Mouse (Mus musculus) embryonic fibroblast, embryonic 13.5 days (primary cell): ENCODE data around the gene Ttc28.

ENCODE experiments used
- CTCF ChIP-seq: IDR thresholded peaks from 2 replicates; pipeline ENCODE4 v1.5.1; 2011; ENCODE audit warnings: mild to moderate bottlenecking, control low read depth, low read length, moderate library complexity, borderline replicate concordance; ENCODE audit not compliant: insufficient read depth
- POLR2A ChIP-seq: IDR thresholded peaks from 2 replicates; pipeline ENCODE4 v1.6.1; 2011; ENCODE audit warnings: low read depth, mild to moderate bottlenecking, control low read depth, low read length, moderate library complexity

DNA sequence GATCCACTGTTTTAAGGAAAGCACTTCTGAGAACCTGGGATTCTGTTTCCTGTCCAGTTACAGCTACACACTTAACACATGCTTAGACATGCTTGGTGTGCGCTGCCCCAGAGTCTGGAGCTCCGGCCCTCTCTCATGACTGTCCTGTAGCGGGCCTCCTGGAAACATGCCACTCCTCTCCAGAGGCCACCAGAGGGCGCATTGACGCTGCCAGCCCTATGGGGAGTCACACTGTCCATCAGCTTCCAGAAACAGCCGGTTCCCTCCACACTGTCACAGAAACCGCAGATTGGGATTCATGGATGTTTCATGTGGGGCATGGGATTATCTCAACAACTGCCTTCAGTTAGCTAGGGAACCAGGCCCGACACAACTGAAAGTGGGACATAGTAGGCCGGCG lies 394.0 kb downstream of the Ttc28 start:
- no peak for TF ChIP-seq POLR2A
- TF ChIP-seq CTCF, result peak; percentile 82
